Mouse (Mus musculus): ENCODE results near the gene Cntln. TPM values are rescaled to one million over a fixed set of nuclear protein-coding genes. Genes with fewer than 3 reads are reported as not detected.

Cntln gene
- polyA plus RNA-seq, 1 experiment from 2014 or later, result 12.2 TPM

- 73% methylated on average over 2 of the region's 2 CpGs for WGBS
- H3K4me3 ChIP-seq (replicated peaks), result no peak overlapping the region
- no peaks in the 10 kb centered on the region for H3K4me1 ChIP-seq
- no peak overlapping the region for H3K4me2 ChIP-seq
- no peaks in the 10 kb centered on the region for H3K27me3 ChIP-seq
- H3K9ac ChIP-seq, result no peak overlapping the region
- H3K27ac ChIP-seq, result no peak overlapping the region
- no peak for ATAC-seq (ENCODE audit: low FRiP score)
- no peaks in the 10 kb centered on the region for H3K36me3 ChIP-seq (replicated peaks)
- no peaks in the 10 kb centered on the region for H3K9me3 ChIP-seq
Observed at GRCm38 (mm10) chr4:84942651-84943050, 58.5 kb downstream of the Cntln start.

GRCm38 (mm10) chr4:84944100-84944499 lies 60.0 kb downstream of the Cntln start:
- no peak overlapping the region for H3K27ac ChIP-seq
- H3K9ac ChIP-seq, result no peak overlapping the region
- H3K9me3 ChIP-seq, result no peaks in the 10 kb centered on the region
- H3K4me2 ChIP-seq, result no peak overlapping the region
- no peaks in the 10 kb centered on the region for H3K27me3 ChIP-seq
- no peaks in the 10 kb centered on the region for H3K4me1 ChIP-seq
- H3K36me3 ChIP-seq (replicated peaks), result no peaks in the 10 kb centered on the region
- WGBS, result 76% methylated on average over 4 of the region's 4 CpGs
- no peak for ATAC-seq (ENCODE audit: low FRiP score)
- H3K4me3 ChIP-seq (replicated peaks), result no peak overlapping the region

- Histone ChIP-seq H3K27ac (no peak overlapping the region), H3K4me2 (no peak overlapping the region), H3K36me3 (replicated peaks) (no peaks in the 10 kb centered on the region), H3K4me3 (replicated peaks) (no peak overlapping the region), H3K27me3 (no peaks in the 10 kb centered on the region), H3K9me3 (no peaks in the 10 kb centered on the region), H3K9ac (no peak overlapping the region), H3K4me1 (no peaks in the 10 kb centered on the region)
- 93% methylated on average over 3 of the region's 3 CpGs for WGBS
- no peak for ATAC-seq (ENCODE audit: low FRiP score)
Observed at GRCm38 (mm10) chr4:84946450-84946849, 62.3 kb downstream of the Cntln start.

GRCm38 (mm10) chr4:84976875-84977646 lies 93.0 kb downstream of the Cntln start:
- Histone ChIP-seq H3K4me1 (no peaks in the 10 kb centered on the region), H3K36me3 (replicated peaks) (no peaks in the 10 kb centered on the region), H3K9me3 (no peaks in the 10 kb centered on the region), H3K27ac (no peak overlapping the region), H3K9ac (no peak overlapping the region), H3K4me3 (replicated peaks) (no peak overlapping the region), H3K4me2 (no peak overlapping the region), H3K27me3 (no peaks in the 10 kb centered on the region)
- ATAC-seq (ENCODE audit: low FRiP score), result no peak
- WGBS, result 85% methylated on average over 7 of the region's 7 CpGs

- no peak overlapping the region for H3K4me2 ChIP-seq
- H3K27ac ChIP-seq, result no peak overlapping the region
- H3K4me3 ChIP-seq (replicated peaks), result no peak overlapping the region
- no peaks in the 10 kb centered on the region for H3K9me3 ChIP-seq
- H3K27me3 ChIP-seq, result no peaks in the 10 kb centered on the region
- 26% methylated on average over 10 of the region's 10 CpGs for WGBS
- H3K4me1 ChIP-seq, result peaks cover 6% of the 10 kb centered on the region; the same call in 1 of the 2 replicates
- ATAC-seq (ENCODE audit: low FRiP score), result peak; percentile 71; the same call in 1 of the 2 replicates
- no peak overlapping the region for H3K9ac ChIP-seq
- no peaks in the 10 kb centered on the region for H3K36me3 ChIP-seq (replicated peaks)
Observed at GRCm38 (mm10) chr4:84995520-84996348, 111.6 kb downstream of the Cntln start.

- peaks cover 3% of the 10 kb centered on the region; the same call in 1 of the 2 replicates for H3K4me1 ChIP-seq
- H3K9me3 ChIP-seq, result no peaks in the 10 kb centered on the region
- 74% methylated on average over 6 of the region's 6 CpGs for WGBS
- H3K36me3 ChIP-seq (replicated peaks), result no peaks in the 10 kb centered on the region
- no peaks in the 10 kb centered on the region for H3K27me3 ChIP-seq
- ATAC-seq (ENCODE audit: low FRiP score), result no peak
- no peak overlapping the region for H3K9ac ChIP-seq
- no peak overlapping the region for H3K4me3 ChIP-seq (replicated peaks)
- H3K27ac ChIP-seq, result no peak overlapping the region
- no peak overlapping the region for H3K4me2 ChIP-seq
Observed at GRCm38 (mm10) chr4:85005581-85005980, 121.5 kb downstream of the Cntln start.

- H3K4me2 ChIP-seq, result no peak overlapping the region
- H3K9ac ChIP-seq, result no peak overlapping the region
- H3K9me3 ChIP-seq, result no peaks in the 10 kb centered on the region
- no peaks in the 10 kb centered on the region for H3K27me3 ChIP-seq
- H3K27ac ChIP-seq, result no peak overlapping the region
- WGBS, result 44% methylated on average over 3 of the region's 3 CpGs
- H3K4me3 ChIP-seq (replicated peaks), result no peak overlapping the region
- no peaks in the 10 kb centered on the region for H3K36me3 ChIP-seq (replicated peaks)
- H3K4me1 ChIP-seq, result peaks cover 3% of the 10 kb centered on the region; the same call in 1 of the 2 replicates
- no peak for ATAC-seq (ENCODE audit: low FRiP score)
Observed at GRCm38 (mm10) chr4:85006789-85007188, 122.7 kb downstream of the Cntln start.

GRCm38 (mm10) chr4:85010846-85011245 lies 126.7 kb downstream of the Cntln start:
- Histone ChIP-seq H3K9ac (no peak overlapping the region), H3K4me3 (replicated peaks) (no peak overlapping the region), H3K36me3 (replicated peaks) (no peaks in the 10 kb centered on the region), H3K27ac (no peak overlapping the region), H3K4me2 (no peak overlapping the region), H3K27me3 (no peaks in the 10 kb centered on the region), H3K9me3 (no peaks in the 10 kb centered on the region), H3K4me1 (peaks cover 3% of the 10 kb centered on the region; the same call in 1 of the 2 replicates)
- ATAC-seq (ENCODE audit: low FRiP score), result no peak

- Histone ChIP-seq H3K9ac (no peak overlapping the region), H3K36me3 (replicated peaks) (no peaks in the 10 kb centered on the region), H3K4me2 (no peak overlapping the region; the same call in 1 of the 2 replicates), H3K4me1 (peaks cover 10% of the 10 kb centered on the region), H3K9me3 (no peaks in the 10 kb centered on the region), H3K27ac (no peak overlapping the region), H3K4me3 (replicated peaks) (no peak overlapping the region), H3K27me3 (no peaks in the 10 kb centered on the region)
- WGBS, result 5% methylated on average over 2 of the region's 2 CpGs
- no peak for ATAC-seq (ENCODE audit: low FRiP score)
Observed at GRCm38 (mm10) chr4:85045748-85046147, 161.6 kb downstream of the Cntln start.

GRCm38 (mm10) chr4:85049933-85050553 lies 165.9 kb downstream of the Cntln start:
- ATAC-seq (ENCODE audit: low FRiP score), result no peak
- no peaks in the 10 kb centered on the region for H3K9me3 ChIP-seq
- H3K36me3 ChIP-seq (replicated peaks), result no peaks in the 10 kb centered on the region
- WGBS, result 76% methylated on average over 8 of the region's 8 CpGs
- peaks cover 10% of the 10 kb centered on the region for H3K4me1 ChIP-seq
- H3K4me3 ChIP-seq (replicated peaks), result no peak overlapping the region
- no peaks in the 10 kb centered on the region for H3K27me3 ChIP-seq
- no peak overlapping the region for H3K4me2 ChIP-seq
- no peak overlapping the region for H3K9ac ChIP-seq
- no peak overlapping the region for H3K27ac ChIP-seq

GRCm38 (mm10) chr4:85054616-85055015 lies 170.5 kb downstream of the Cntln start:
- no peaks in the 10 kb centered on the region for H3K4me1 ChIP-seq
- no peak overlapping the region for H3K4me3 ChIP-seq (replicated peaks)
- no peak for ATAC-seq (ENCODE audit: low FRiP score)
- H3K27ac ChIP-seq, result no peak overlapping the region
- H3K27me3 ChIP-seq, result no peaks in the 10 kb centered on the region
- H3K9ac ChIP-seq, result no peak overlapping the region
- H3K9me3 ChIP-seq, result no peaks in the 10 kb centered on the region
- H3K36me3 ChIP-seq (replicated peaks), result no peaks in the 10 kb centered on the region
- no peak overlapping the region for H3K4me2 ChIP-seq
- WGBS, result 70% methylated on average over 1 of the region's 1 CpGs

GRCm38 (mm10) chr4:85059598-85059997 lies 175.5 kb downstream of the Cntln start:
- WGBS, result 87% methylated on average over 2 of the region's 2 CpGs
- no peaks in the 10 kb centered on the region; the same call in 1 of the 2 replicates for H3K4me1 ChIP-seq
- H3K4me2 ChIP-seq, result no peak overlapping the region
- no peaks in the 10 kb centered on the region for H3K9me3 ChIP-seq
- H3K27me3 ChIP-seq, result no peaks in the 10 kb centered on the region
- H3K27ac ChIP-seq, result no peak overlapping the region
- ATAC-seq (ENCODE audit: low FRiP score), result no peak
- no peak overlapping the region for H3K9ac ChIP-seq
- H3K36me3 ChIP-seq (replicated peaks), result no peaks in the 10 kb centered on the region
- H3K4me3 ChIP-seq (replicated peaks), result no peak overlapping the region
